Mouse (Mus musculus) lung, adult 18-20 months (tissue): ENCODE measurements around the gene Tmem186.

Source experiments
- DNase-seq, 2 experiments: peaks; one replicate each; pipeline ENCODE4 v3.0.0; 2022; ENCODE audit warnings: mixed read lengths in 2 of 2

The Tmem186 gene

DNA sequence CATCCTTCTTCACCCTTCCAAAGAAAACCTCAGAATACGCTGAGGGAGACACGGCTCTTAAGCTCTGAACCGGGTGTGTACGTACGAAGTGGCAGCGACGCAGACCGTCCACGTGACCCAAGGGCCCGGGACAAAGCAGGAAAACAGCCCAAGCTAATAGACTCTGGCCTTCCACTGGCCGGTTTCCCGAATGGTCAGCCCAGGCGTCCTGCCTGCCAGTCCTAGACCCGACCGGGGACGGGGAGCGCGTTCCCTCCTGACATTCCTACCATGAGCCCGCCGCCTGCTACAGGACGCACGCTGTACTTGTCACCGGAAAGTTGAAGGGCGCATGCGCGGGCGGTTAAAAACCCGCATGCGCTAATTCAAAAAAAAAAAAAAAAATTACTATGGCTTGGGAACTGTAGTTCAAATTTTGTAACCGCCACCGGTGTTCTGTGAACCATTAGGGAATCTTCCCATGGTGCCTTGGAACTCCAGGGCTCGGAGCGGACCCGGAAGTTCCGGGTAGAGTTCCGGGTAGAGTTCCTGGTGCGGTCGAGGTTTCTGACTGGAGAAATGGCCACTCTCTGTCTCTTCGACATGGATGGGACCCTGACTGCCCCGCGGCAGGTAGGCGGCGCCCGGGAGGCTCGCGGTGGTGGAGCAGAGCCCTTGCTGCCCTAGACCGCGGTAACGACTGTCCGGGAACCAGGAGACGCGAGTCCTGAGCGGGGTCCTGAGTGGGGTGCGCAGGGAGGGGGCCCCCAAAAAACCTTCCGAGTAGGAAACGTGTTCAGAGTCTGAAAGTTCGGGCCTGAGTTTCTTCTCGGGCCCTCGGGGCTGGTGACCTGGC, at the start of gene Tmem186, which contains the start of gene Pmm2:
Tmem186 (minus strand) TSS at position 496 of the 835 bp plus-strand sequence.
Pmm2 (plus strand) TSS at position 458 of the 835 bp plus-strand sequence.
- DNase-seq, result peak; percentile 85 to 89

DNA sequence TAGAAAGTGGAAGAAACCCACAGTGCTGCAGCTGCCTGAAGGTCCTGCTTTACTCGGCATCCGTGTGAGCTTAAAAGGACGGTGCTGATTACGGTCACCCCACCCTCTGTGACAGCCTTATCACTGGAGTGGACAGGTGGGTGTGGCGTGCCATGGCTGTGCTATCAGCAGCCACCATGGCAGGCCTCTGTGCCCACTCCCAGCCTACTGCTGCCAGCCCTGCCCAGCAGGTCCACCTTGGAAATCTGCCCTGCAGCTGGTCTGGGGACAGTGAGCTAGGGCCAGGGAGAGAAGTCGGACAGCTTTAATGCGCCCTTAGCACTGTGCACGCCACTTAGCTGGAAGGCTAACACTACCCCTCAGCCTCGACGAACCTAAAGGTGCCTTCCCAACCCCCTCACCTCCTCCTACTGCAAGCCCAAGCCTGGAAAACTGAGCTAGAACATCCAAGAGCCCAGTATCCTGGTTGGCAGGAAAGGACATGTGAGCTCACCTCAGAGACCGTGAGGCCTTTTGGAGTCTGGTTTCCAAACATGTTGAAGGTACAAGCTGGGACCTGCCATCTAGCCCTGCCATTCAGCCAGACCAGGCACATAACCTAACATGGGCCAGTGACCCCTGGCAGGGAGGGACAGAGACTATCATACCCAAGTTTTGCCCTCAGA, 49.5 kb upstream of the Tmem186 start:
- no peak for DNase-seq

DNA sequence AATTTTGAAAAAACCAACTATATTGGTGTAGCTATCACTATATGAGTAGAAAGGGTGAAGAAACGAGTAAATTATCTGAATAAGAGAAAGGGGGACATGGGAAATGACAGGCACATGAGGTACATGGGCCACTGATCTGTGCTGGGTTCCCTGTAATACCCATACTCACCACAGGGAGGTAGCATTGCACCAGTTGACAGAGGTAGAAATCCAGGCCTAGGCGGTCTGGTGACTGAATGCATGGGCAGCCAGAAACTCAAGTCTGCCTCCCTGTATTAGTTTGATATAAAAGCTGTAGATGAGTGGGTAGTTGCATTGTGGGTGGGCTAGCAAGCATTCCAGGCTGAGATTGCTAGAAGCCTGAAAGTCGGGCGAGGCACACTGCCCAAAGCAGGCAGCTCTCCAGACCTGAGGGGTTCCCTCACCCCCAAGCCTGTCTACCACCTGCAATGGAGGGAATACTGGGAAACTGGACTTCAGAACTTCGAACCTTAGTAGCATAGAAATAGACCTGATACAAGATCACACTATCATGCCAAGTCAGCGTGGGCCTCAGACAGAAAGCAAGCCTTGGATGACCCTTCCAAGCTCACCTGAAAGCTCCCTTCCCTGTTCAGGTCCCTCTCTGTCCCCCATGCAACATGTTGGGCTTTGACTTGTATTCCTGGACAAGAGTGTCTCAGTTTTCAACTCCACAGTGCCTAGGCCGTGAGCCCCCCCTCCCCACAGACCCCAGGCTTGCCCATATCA, 48.8 kb upstream of the Tmem186 start:
- peak; percentile 66 to 71 for DNase-seq

DNA sequence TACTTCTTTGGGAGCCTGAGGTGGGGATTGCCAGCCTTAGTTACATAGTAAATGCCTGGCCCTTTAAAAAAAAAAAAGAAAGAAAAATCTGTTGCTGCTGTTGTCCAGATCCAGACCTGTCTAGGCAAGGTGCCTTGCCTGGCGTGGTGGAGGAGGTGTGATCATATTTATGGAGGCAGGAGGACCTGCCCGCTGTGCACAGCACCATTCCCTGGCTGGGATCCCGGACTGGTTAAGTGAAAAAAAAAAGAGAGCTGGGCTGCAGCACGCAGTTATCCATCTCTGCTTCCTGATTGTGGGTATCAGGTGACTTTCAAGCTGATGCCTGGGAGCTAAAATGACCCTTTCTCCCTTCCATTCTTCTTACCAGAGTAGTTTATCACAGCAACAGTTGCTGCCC, 47.6 kb upstream of the Tmem186 start:
- DNase-seq, result no peak

DNA sequence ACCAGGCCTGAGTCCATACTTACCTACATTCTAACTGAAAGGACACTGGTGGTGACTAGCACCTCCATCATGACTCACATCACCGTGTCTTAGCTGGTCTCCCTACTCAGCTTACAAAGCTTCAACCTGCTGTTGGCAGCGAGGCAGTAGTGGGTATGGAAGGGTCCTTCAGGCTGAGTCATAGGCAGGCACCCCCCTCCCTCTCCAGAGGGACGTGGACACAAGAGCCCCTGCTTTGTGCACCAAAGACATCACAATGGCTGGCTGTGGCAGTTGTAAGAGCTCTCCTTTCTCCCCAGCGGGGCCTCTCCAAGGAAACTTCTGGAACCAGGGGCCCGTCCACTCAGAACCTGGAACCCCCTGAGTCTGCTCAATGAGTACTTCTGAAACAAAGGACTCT, 43.0 kb upstream of the Tmem186 start, which contains the start of gene Gm5767:
Gm5767 (plus strand) TSS at position 301 of the 400 bp plus-strand sequence.
- no peak for DNase-seq

DNA sequence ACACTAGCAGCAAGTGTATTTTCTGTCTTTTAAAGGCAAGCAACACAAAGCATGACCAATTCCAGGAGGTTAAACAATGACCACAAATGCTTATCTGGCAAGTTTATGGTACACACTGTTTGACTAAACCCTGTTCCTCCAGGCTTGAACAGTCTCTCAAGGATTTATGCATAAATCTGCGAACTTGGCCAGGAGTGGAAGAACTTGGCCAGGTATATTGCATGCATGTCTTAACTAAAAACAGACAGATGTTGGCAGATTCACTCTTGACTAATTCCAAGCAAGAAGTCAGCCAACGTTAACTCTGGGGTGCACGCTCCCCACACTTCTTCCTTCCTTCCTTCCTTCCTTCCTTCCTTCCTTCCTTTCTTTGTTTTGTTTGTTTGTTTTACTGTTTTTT, 42.3 kb upstream of the Tmem186 start:
- DNase-seq, result no peak

DNA sequence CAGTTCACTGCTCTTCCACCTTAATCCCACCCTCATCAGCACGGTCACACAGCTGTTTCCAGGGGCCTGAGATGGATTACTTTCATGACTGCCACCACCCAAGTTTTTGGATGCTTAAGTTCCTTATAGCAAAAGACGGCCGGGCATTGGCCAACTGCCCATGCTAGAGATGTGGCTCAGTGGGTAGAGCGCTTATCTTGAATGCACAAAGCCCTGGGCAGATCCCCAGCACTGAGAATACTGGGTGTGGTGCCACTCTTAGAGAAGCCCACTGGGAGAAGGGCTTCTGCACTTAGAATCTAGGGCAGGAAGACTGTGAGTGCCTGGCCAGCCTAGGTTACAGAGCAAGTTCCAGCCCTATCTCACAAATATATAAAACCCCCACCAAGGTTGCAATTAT, 41.2 kb upstream of the Tmem186 start:
- no peak for DNase-seq

DNA sequence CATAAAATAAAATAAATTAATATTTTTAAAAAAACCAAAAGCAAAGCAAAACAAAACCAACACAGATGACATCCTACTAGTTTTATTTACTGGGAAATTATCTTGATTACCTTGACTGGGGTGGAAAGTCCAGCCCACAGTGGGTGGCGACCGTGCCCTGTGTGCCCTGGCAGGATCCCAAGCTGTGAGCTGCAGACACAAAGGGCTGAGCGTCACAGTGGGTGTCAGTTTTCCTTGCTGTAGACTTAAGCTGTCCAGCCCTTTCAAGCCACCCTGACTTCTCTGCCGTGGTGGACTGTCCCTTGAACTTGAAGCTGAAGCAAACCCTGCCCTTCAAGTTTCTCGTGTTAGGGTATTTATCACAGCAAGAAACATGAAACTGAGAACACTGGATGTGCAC, 40.5 kb upstream of the Tmem186 start:
- DNase-seq, result peak in 1 of 2 experiments; percentile 56

DNA sequence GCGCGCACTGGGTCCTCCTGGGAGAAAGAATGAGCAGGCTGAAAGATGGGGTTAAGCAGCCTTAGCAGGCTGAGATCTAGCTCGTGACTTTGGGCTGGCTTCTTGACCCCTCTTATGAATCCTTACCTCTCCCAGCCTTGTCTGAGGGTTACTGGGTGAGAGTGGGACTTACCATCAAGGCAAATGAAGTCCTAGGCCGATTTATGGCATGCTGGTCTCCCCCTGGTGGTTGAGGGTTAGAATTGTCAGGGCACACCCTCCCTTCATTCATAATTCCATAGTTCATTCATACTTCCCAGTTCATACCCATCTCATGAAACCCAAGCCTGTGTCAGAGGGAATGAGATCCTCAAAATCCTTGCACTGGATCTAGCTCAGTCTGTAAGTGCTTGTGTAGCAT, 39.3 kb upstream of the Tmem186 start:
- DNase-seq, result peak in 1 of 2 experiments; percentile 54

DNA sequence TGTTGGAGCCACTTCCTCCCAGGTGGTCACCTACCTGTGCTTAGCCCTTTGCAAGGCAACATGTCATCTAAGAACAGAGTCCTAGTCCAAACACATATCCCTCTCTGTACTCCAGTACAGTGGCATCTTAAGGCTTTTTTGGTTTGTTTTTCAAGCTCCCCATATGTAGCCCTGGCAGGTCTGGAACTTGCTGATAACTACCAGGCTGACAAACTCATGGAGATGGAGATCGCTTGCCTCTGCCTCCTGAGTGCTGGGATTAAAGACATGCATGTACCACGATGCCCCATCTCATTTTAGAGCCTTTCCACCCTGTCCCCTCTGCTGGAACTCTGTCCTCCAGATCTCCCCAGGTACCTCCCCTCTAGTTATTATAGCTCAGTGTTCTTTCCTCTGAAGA, 38.7 kb upstream of the Tmem186 start:
- no peak for DNase-seq

DNA sequence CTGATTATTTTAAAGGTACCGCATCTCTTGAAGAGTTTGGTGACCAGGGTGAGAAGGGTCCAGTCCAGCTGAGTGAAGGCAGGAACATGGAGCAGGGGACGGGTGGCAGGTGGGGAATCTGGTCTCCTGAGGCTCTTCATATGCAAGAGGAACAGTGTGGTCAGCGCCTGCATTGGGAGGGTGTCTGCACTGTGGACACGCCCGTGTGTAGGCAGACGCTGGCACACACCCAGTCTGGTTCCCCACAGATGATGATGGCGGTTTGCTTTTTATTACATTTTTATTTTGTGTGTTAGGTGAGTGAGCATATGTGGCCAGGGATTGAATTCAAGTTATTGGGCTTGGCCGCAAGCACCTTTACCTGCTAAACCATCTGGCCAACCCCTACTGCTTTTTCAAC, 38.0 kb upstream of the Tmem186 start:
- DNase-seq, result no peak

DNA sequence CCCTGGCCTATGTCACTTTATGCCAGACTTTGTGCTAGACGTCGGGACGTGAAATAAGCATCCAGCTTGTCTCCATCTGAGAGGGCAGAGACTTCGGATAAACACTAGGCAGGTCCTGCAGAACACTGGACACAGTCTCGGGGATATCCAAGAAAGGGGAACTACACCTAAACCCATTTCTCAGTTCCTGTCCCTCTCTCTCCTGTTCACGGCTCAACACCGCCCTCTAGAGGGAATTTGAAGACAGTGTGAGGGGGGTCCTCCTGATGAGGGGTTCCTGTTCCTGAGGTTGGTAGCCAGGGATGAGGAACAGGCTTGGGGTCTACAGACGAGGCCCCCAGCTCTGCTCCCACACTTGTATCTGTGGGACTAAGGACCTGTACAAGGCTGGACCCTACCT, 36.7 kb upstream of the Tmem186 start:
- DNase-seq, result peak; percentile 64 to 71

DNA sequence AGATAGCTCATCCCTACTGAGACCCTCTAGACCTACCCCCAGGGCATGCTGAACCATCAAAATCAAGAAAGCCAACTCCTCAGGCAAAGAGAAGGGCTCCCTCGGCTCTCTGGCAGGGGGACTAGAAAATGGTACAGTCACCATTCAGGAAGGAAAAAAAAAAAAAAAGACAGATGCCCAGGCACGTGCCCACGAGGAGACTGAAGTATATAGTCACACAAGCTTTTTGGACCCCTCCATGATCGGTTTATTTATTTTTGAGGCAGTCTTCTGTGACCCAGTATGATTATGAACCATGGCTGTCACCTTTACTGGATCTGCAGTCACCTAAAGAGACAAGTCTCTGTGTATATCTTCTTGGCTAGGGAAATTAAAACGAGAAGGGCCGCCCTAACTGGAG, 35.8 kb upstream of the Tmem186 start:
- DNase-seq, result no peak

DNA sequence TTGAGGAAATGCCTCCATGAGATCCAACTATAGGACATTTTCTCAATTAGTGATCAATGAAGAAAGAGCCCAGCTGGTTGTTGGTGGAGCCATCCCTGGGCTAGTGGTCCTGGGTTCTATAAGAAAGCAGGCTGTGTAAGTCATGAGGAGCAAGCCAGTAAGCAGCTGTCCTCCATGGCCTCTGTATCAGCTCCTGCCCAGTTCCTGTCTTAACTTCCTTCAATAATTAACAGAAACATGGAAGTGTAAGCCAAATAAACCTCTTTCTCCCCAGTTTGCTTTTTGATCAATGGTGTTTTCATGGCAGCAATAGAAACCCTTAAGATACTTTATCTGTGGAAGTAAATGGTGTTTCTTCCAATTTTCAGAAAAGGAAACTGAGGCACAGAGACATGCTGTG, 35.3 kb upstream of the Tmem186 start:
- no peak for DNase-seq

DNA sequence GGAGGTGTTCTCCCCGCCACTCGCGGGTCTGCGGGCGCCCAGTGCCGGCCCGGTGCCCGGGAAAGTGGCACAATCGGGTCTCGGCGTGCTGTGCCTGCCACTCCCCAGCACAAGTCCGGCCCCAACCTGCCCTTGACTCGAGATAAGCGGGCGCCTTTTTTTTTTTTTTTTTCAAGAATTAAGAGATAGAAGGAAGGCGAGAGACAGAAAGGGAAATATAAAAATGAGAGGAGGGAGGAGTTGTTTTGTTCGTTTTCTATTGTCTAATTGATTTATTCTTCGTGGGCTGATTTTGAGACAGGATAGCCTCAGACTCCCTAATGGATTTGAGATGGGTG, 34.8 kb upstream of the Tmem186 start:
- DNase-seq, result no peak

DNA sequence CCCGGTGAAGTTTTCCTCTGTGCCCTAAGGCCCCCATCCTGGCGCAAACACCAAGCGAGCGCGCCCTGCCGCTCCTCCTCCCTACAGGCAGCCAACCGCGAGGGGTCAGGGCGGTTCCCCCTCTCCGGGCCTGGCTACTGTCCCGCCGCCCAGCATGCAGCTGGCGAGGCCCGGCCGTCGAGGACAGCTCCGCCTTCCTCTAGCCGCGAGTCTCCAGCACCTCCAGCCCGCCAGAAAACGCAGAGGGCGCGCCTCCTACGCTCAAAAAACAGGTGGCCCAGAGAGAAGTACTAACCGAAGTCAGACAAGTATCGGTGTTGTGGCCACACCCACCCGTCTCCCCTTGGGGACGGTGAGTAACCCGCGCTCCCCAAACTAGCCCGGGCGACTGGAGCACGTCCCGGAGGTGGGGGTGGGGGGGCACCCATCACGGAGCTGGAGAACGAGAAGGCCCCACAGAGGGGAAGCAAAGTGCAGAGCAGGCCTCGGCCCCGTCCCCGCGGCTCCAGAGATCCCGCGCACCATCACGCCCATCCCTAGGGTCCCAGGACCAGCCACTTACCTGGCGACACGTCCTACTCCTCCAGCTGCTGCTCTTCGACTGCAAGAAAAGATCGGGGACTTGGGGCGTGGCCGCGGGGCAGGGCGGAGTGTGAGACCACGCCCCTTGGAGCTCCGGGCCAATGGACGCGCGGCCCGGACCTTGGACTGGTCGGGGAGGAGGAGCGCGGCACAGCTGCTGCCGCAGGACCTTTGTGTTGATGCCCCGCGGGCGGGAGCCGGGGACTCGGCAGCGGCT, 34.2 kb upstream of the Tmem186 start, which contains the start of gene Carhsp1:
Carhsp1 (minus strand) TSS at position 605 of the 799 bp plus-strand sequence.
- DNase-seq, result peak; percentile 96

DNA sequence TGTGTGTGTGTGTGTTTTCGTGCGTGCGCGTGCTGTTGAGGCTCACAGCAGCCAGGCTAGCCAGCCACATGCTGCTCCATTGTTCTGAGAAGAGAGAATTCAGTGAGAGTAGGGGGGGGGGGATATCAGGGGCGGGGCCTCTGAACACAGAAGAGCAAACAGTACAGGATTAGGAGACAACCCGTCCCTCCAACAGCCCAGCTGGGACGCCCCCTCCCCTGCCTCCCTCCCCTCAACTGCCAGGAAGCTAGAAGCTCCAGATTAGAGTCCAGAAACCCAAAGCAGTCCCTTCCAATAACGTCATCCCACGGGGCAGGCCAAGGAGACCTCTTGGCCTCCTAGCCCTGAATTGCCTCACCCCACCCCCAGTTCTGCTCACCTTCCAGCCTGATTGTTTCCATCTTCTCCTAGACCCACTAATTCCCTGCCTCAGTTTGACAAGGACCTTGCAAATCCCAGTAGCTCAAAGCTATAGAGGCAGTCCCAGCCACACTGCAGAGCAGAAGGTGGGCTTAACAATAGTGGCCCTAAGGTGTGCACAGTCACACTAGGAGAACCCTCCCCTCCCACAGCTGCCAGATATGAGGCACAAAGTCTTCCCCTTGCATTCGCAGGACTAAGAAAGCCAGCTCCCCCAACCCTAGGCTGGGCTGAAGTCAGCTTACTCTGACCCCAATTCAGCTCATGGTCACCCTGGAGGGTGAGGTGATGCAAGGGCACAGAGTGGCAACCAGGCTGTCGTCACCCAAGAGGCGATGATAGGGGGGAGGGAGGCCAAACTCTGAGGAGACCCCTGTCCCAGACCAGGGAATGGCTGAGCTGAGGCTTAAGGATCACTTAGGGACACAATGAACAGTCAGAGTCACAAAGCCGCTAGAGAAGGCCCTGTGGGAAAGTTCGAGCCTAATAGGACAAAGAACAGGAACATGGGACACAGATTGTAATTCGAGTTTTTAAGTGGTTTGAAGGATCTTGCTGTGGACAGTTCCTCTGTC, 32.8 kb upstream of the Tmem186 start:
- DNase-seq, result no peak

DNA sequence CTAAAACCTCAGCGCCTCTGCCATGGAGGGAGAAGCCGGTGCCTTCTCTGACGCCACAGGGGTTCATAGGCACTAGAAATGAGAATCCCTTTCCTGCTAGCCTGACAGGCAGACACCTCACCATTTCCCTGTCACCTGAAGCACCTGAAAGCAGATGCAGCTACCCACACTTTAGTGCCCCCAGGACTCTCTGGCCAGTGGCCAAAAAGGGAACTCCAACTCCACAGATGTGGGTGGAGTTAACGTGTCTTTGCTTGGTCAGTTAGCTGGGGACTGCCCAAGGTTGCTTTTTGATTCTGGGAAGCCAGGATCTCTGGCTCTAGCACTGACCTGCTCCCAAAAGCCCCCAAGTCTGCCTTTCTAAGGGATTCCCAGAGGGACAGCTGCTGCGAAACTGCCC, 31.9 kb upstream of the Tmem186 start:
- DNase-seq, result no peak

DNA sequence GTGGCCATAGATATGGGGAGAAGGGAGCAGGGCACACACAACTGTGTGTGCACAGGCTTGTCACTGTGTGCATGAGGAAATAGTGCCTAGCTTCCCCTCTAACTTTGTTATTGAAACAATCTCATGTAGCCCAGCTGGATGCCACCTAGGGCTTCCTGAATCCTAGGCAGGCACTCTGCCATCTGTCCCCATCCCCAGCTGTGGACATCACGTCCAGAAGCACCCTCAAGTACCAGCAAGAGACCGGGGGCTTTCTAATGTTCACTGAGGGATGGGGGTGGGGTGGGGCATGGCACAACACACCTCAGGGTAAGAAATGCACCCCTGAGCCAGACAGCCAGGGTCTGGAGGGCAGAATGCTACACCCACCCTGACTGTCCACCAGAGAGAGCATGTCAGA, 30.9 kb upstream of the Tmem186 start:
- no peak for DNase-seq

DNA sequence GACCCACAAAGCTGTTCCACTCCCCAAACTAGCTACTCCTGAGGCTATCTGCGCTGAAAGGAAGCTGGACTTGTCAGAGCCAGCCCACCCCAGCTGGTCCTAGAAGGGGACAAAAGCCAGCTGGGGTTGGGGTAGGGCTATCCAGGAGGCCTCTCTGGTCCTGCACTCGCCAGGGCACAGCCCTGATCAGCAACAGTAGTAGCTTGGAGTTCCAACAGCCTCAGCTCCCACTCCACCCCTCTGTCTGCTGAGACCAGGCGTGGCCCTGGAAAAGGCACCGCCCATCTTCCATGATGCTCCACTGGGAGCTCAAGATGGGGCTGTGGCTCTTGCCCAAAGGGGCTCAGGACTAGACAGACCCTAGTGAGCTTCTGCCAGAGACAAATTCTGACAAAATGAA, 30.3 kb upstream of the Tmem186 start:
- no peak for DNase-seq

DNA sequence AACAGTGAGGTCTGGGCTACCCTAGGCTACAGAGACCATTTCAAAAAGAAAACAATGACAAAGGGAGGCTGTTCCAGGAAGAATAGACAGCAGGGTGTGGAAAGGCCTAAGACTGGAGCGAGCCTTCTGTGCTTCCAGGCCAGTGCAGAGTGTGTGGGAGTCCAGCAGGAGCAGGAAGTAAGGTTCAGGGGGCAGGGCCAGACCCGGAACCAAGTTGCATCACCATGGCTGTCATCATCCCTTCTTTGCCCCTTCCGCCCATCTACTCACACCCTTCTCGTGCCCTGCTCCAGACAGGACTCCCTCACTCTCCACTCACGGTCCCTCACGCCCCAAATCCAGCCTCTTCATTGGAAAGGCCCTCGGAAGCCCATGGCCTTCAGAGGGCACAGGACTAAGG, 29.7 kb upstream of the Tmem186 start:
- DNase-seq, result peak; percentile 60 to 67
